Mouse (Mus musculus): ENCODE measurements at regions not wholly inside any gene's neighbourhood (a gene's known extent, or its start where the extent isn't known, plus 50 kb on each side); places are given as distances from the start of the nearest gene placed in this dataset.

GRCm38 (mm10) chr10:118751110-118751509 is 118.9 kb downstream of the Dyrk2 start:
- TF ChIP-seq CTCF (IDR thresholded peaks at IDR 0.05; ENCODE audit: low read depth): no peak
- TF ChIP-seq EP300 (optimal IDR thresholded peaks at IDR 0.05): no peak

All from stomach, postnatal 0 days (tissue).